Mouse (Mus musculus) lung, postnatal 0 days (tissue): ENCODE measurements at regions not wholly inside any gene's neighbourhood (a gene's known extent, or its start where the extent isn't known, plus 50 kb on each side); places are given as distances from the start of the nearest gene placed in this dataset.

ENCODE experiments used
- ATAC-seq: fragments of 200-750 bp; cut with Nextera tagmentation; 2 replicates; pipeline ENCODE4 v1.8.0; 2017; ENCODE audit warnings: moderate library complexity
- DNase-seq: peaks from one replicate; pipeline ENCODE4 v3.0.0-alpha.2; 2016; ENCODE audit warnings: low spot score
- H3K27ac ChIP-seq: fragments of 300-500 bp; sonication (generic); 2 replicates; pipeline ENCODE4 v1.5.1; 2014; ENCODE audit warnings: antibody characterized with exemption, mild to moderate bottlenecking, low read length, mixed read lengths
- H3K27me3 ChIP-seq: fragments of 300-500 bp; sonication (generic); replicated peaks from 2 replicates; pipeline ENCODE4 v1.6.1; 2014; ENCODE audit warnings: low read length, mixed read lengths; ENCODE audit not compliant: insufficient read depth
- H3K36me3 ChIP-seq: fragments of 300-500 bp; sonication (generic); 2 replicates; pipeline ENCODE4 v1.6.1; 2014; ENCODE audit warnings: low read length, mixed read lengths; ENCODE audit not compliant: insufficient read depth
- H3K4me1 ChIP-seq: fragments of 300-500 bp; sonication (generic); 2 replicates; pipeline ENCODE4 v1.6.1; 2014; ENCODE audit warnings: antibody characterized with exemption, low read depth, low read length, mixed read lengths; ENCODE audit not compliant: insufficient read depth
- H3K4me2 ChIP-seq: fragments of 300-500 bp; sonication (generic); replicated peaks from 2 replicates; pipeline ENCODE4 v1.6.1; 2014; ENCODE audit warnings: low read depth, mild to moderate bottlenecking, low read length, moderate library complexity, mixed read lengths
- H3K4me3 ChIP-seq: fragments of 300-500 bp; sonication (generic); 2 replicates; pipeline ENCODE4 v1.5.1; 2014; ENCODE audit warnings: low read depth, low read length
- H3K9ac ChIP-seq: fragments of 300-500 bp; sonication (generic); replicated peaks from 2 replicates; pipeline ENCODE4 v1.6.1; 2014; ENCODE audit warnings: low read depth, mild to moderate bottlenecking
- H3K9me3 ChIP-seq: fragments of 300-500 bp; sonication (generic); 2 replicates; pipeline ENCODE4 v1.6.1; 2016; ENCODE audit warnings: low read length, mixed read lengths
- CTCF ChIP-seq: IDR thresholded peaks from 2 replicates; pipeline ENCODE4 v1.5.1; 2016; ENCODE audit warnings: antibody characterized with exemption, mild to moderate bottlenecking
- EP300 ChIP-seq: IDR thresholded peaks from 2 replicates; pipeline ENCODE4 v1.6.1; 2016; ENCODE audit warnings: antibody characterized with exemption, mild to moderate bottlenecking, control low read depth
- whole genome bisulfite sequencing: fragments of 180-500 bp; shearing (Covaris S2); extraction: QIAGEN DNeasy Blood & Tissue Kit; methylation state at CpG from one replicate; pipeline ENCODE4 v1.1.7; 2014; 5-methylcytosine and 5-hydroxymethylcytosine counted together

- H3K9me3 ChIP-seq, result no peaks in the 10 kb centered on the region
- H3K27me3 ChIP-seq, result no peaks in the 10 kb centered on the region
- no peak overlapping the region for H3K4me2 ChIP-seq
- no peak for TF ChIP-seq EP300
- H3K4me1 ChIP-seq, result no peaks in the 10 kb centered on the region; the same call in 1 of the 2 replicates
- DNase-seq, result no peak
- no peak overlapping the region for H3K4me3 ChIP-seq
- WGBS, result 55% methylated on average over 6 of the region's 6 CpGs
- ATAC-seq, result no peak
- no peaks in the 10 kb centered on the region for H3K36me3 ChIP-seq
- no peak overlapping the region for H3K9ac ChIP-seq
- H3K27ac ChIP-seq, result no peak overlapping the region
Observed at GRCm38 (mm10) chr3:58312623-58313022, 101.9 kb upstream of the Tsc22d2 start.

DNA sequence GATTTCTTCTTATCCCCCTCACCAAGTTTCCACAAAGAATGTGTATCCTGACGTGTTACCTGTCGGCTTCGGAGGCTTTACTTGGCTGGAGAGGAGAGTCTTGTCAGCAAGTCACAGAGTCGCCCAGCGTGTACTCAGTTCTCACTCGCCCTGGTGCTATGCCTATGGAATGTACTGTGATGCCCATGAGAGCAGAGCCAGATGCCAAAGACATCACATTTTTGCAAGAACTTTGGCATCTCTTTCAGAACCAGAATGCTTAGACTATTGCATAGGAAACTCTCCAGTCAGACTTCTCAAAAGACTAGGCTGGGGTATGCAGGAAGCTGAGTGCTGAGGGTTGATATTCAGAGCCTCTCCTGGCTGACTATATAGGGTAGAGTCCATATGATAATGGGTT lies 99.3 kb upstream of the Tsc22d2 start:
- no peak overlapping the region for H3K4me2 ChIP-seq
- no peaks in the 10 kb centered on the region for H3K4me1 ChIP-seq
- H3K36me3 ChIP-seq, result no peaks in the 10 kb centered on the region
- 57% methylated on average over 6 of the region's 6 CpGs for WGBS
- TF ChIP-seq CTCF, result no peak
- no peak for TF ChIP-seq EP300
- no peak overlapping the region for H3K27ac ChIP-seq
- no peak overlapping the region for H3K4me3 ChIP-seq
- DNase-seq (no peak), ATAC-seq (0 out of 2 replicates have a peak, but pooled peaks have one; percentile 14)
- H3K9me3 ChIP-seq, result no peaks in the 10 kb centered on the region
- no peak overlapping the region for H3K9ac ChIP-seq
- H3K27me3 ChIP-seq, result no peaks in the 10 kb centered on the region

- Histone ChIP-seq H3K9me3 (no peaks in the 10 kb centered on the region), H3K27me3 (no peaks in the 10 kb centered on the region), H3K4me1 (no peaks in the 10 kb centered on the region), H3K9ac (no peak overlapping the region), H3K36me3 (no peaks in the 10 kb centered on the region), H3K4me2 (no peak overlapping the region), H3K4me3 (no peak overlapping the region), H3K27ac (no peak overlapping the region)
- no peak for TF ChIP-seq EP300
- no peak for TF ChIP-seq CTCF
- WGBS, result 63% methylated on average over 2 of the region's 2 CpGs
- ATAC-seq (no peak), DNase-seq (no peak)
Observed at GRCm38 (mm10) chr3:58317240-58317639, 97.3 kb upstream of the Tsc22d2 start.

GRCm38 (mm10) chr3:58318756-58319155 lies 95.8 kb upstream of the Tsc22d2 start:
- ATAC-seq, result no peak
- DNase-seq, result no peak
- H3K4me3 ChIP-seq, result no peak overlapping the region
- H3K4me2 ChIP-seq, result no peak overlapping the region
- no peaks in the 10 kb centered on the region for H3K9me3 ChIP-seq
- 66% methylated on average over 2 of the region's 2 CpGs for WGBS
- no peaks in the 10 kb centered on the region for H3K4me1 ChIP-seq
- H3K9ac ChIP-seq, result no peak overlapping the region
- no peak for TF ChIP-seq EP300
- TF ChIP-seq CTCF, result no peak
- H3K27me3 ChIP-seq, result no peaks in the 10 kb centered on the region
- H3K27ac ChIP-seq, result no peak overlapping the region
- H3K36me3 ChIP-seq, result no peaks in the 10 kb centered on the region

GRCm38 (mm10) chr3:58319463-58319862 lies 95.1 kb upstream of the Tsc22d2 start:
- no peak overlapping the region for H3K4me2 ChIP-seq
- H3K4me1 ChIP-seq, result no peaks in the 10 kb centered on the region
- no peak overlapping the region for H3K9ac ChIP-seq
- TF ChIP-seq EP300, result no peak
- TF ChIP-seq CTCF, result no peak
- no peaks in the 10 kb centered on the region for H3K27me3 ChIP-seq
- no peaks in the 10 kb centered on the region for H3K9me3 ChIP-seq
- no peak overlapping the region for H3K4me3 ChIP-seq
- DNase-seq, result no peak
- ATAC-seq, result no peak
- H3K27ac ChIP-seq, result no peak overlapping the region
- H3K36me3 ChIP-seq, result no peaks in the 10 kb centered on the region
- 56% methylated on average over 1 of the region's 1 CpGs for WGBS

GRCm38 (mm10) chr3:58320812-58321211 lies 93.7 kb upstream of the Tsc22d2 start:
- no peaks in the 10 kb centered on the region for H3K27me3 ChIP-seq
- ATAC-seq (no peak), DNase-seq (no peak)
- no peak overlapping the region for H3K9ac ChIP-seq
- 45% methylated on average over 4 of the region's 4 CpGs for WGBS
- H3K36me3 ChIP-seq, result no peaks in the 10 kb centered on the region
- H3K9me3 ChIP-seq, result no peaks in the 10 kb centered on the region
- no peak overlapping the region for H3K27ac ChIP-seq
- H3K4me2 ChIP-seq, result no peak overlapping the region
- H3K4me3 ChIP-seq, result no peak overlapping the region
- TF ChIP-seq EP300, result no peak
- TF ChIP-seq CTCF, result no peak
- no peaks in the 10 kb centered on the region for H3K4me1 ChIP-seq

DNA sequence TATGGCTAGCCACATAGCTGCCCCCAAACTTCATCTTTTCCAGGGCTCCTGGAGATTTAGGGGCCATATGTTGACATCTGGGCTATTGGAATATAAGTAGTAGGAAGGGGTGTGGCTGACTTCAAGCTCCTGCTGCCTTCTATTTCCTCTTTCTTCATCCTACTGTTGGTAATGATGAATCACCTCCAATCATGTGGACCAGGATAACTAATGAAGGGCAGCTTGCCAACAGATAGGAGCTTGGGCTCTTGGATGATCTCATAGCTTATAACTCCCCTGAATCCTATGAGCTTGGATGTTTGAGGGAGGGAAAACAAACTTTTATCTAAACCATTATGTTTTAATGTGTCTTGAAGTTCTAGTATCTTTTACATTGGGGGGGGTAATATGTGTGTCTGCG lies 92.2 kb upstream of the Tsc22d2 start:
- Histone ChIP-seq H3K9ac (no peak overlapping the region), H3K4me1 (no peaks in the 10 kb centered on the region), H3K4me3 (no peak overlapping the region), H3K27me3 (no peaks in the 10 kb centered on the region), H3K36me3 (no peaks in the 10 kb centered on the region), H3K9me3 (no peaks in the 10 kb centered on the region), H3K4me2 (no peak overlapping the region), H3K27ac (no peak overlapping the region)
- TF ChIP-seq EP300 (no peak), CTCF (no peak)
- WGBS, result 85% methylated on average over 1 of the region's 1 CpGs
- DNase-seq (peak; percentile 16), ATAC-seq (no peak)
